Mouse (Mus musculus) erythroblast, embryonic 14.5 days (primary cell): ENCODE results near the gene Knop1. TPM values are rescaled to one million over a fixed set of nuclear protein-coding genes. Genes with fewer than 3 reads are reported as not detected.

Experiments
- H3K27me3 ChIP-seq: 2 replicates; pipeline ENCODE4 v1.6.1; 2012; ENCODE audit warnings: inconsistent platforms; ENCODE audit not compliant: control insufficient read depth
- H3K36me3 ChIP-seq: 2 replicates; pipeline ENCODE4 v1.6.1; 2012; ENCODE audit warnings: mild to moderate bottlenecking, inconsistent platforms; ENCODE audit not compliant: control insufficient read depth
- H3K4me1 ChIP-seq: 2 replicates; pipeline ENCODE4 v1.6.1; 2012; ENCODE audit warnings: inconsistent platforms; ENCODE audit not compliant: control insufficient read depth
- H3K4me3 ChIP-seq: replicated peaks from 2 replicates; pipeline ENCODE3; 2012; ENCODE audit warnings: moderate library complexity, mild to moderate bottlenecking, inconsistent platforms
- H3K9me3 ChIP-seq: 2 replicates; pipeline ENCODE4 v1.6.1; 2012; ENCODE audit warnings: low read length, inconsistent platforms, mixed read lengths; ENCODE audit not compliant: control insufficient read depth
- GATA1 ChIP-seq: IDR thresholded peaks from 2 replicates; pipeline ENCODE4 v1.6.1; 2012; ENCODE audit warnings: low read length, inconsistent platforms, mixed read lengths
- TAL1 ChIP-seq: IDR thresholded peaks from 3 replicates; pipeline ENCODE4 v1.6.1; 2012; ENCODE audit warnings: low read length, inconsistent platforms, mixed read lengths
- polyA plus RNA-seq: library from polyadenylated mRNA; stranded (reverse); fragments of >175 nt; gene quantifications from 2 replicates; pipeline ENCODE4 v1.2.3, GENCODE M21; 2012

Gene Knop1
- polyA plus RNA-seq: 0.68 and 1.1 TPM in 2 replicates

GRCm38 (mm10) chr7:118855877-118856304 is at the start of gene Knop1:
Gene Knop1, minus strand, starts transcription at chr7:118856254.
- Histone ChIP-seq H3K9me3 (no peaks in the 10 kb centered on the region), H3K4me1 (peaks cover 29% of the 10 kb centered on the region), H3K36me3 (peaks cover 26% of the 10 kb centered on the region), H3K4me3 (peak within 1 kb of the TSS; percentile 82), H3K27me3 (no peaks in the 10 kb centered on the region)
- TF ChIP-seq TAL1: no peak

GRCm38 (mm10) chr7:118904530-118904929 is 48.5 kb upstream of the Knop1 start:
- TF ChIP-seq GATA1 (no peak), TAL1 (no peak)

GRCm38 (mm10) chr7:118903879-118904278 is 47.8 kb upstream of the Knop1 start:
- no peaks in the 10 kb centered on the region for H3K27me3 ChIP-seq
- no peaks in the 10 kb centered on the region for H3K36me3 ChIP-seq
- H3K9me3 ChIP-seq: no peaks in the 10 kb centered on the region
- no peaks in the 10 kb centered on the region; the same call in 1 of the 2 replicates for H3K4me1 ChIP-seq
- H3K4me3 ChIP-seq: no peak overlapping the region
- TF ChIP-seq TAL1: no peak
- TF ChIP-seq GATA1: no peak

More at GRCm38 (mm10) chr7:118904530-118904929, 48.5 kb upstream of the Knop1 start:
- Histone ChIP-seq H3K36me3 (no peaks in the 10 kb centered on the region), H3K4me3 (no peak overlapping the region), H3K9me3 (no peaks in the 10 kb centered on the region), H3K27me3 (no peaks in the 10 kb centered on the region), H3K4me1 (no peaks in the 10 kb centered on the region; the same call in 1 of the 2 replicates)

GRCm38 (mm10) chr7:118902944-118903343 is 46.9 kb upstream of the Knop1 start:
- TF ChIP-seq TAL1 (no peak), GATA1 (no peak)
- no peaks in the 10 kb centered on the region for H3K9me3 ChIP-seq
- H3K36me3 ChIP-seq: no peaks in the 10 kb centered on the region
- no peaks in the 10 kb centered on the region for H3K27me3 ChIP-seq
- H3K4me3 ChIP-seq: no peak overlapping the region
- H3K4me1 ChIP-seq: no peaks in the 10 kb centered on the region; the same call in 1 of the 2 replicates

- Histone ChIP-seq H3K36me3 (no peaks in the 10 kb centered on the region), H3K27me3 (no peaks in the 10 kb centered on the region), H3K9me3 (no peaks in the 10 kb centered on the region), H3K4me1 (no peaks in the 10 kb centered on the region), H3K4me3 (no peak overlapping the region)
- TF ChIP-seq TAL1 (no peak), GATA1 (no peak)
These were observed 44.0 kb upstream of the Knop1 start for GRCm38 (mm10) chr7:118900090-118900489.

- no peaks in the 10 kb centered on the region for H3K4me1 ChIP-seq
- H3K9me3 ChIP-seq: no peaks in the 10 kb centered on the region
- no peak overlapping the region for H3K4me3 ChIP-seq
- no peak for TF ChIP-seq GATA1
- no peak for TF ChIP-seq TAL1
- no peaks in the 10 kb centered on the region for H3K27me3 ChIP-seq
- H3K36me3 ChIP-seq: no peaks in the 10 kb centered on the region
These were observed 42.0 kb upstream of the Knop1 start for GRCm38 (mm10) chr7:118898063-118898462.

GRCm38 (mm10) chr7:118895469-118896450 is 39.7 kb upstream of the Knop1 start:
- TF ChIP-seq TAL1: no peak
- TF ChIP-seq GATA1: no peak
- Histone ChIP-seq H3K4me3 (no peak overlapping the region), H3K4me1 (no peaks in the 10 kb centered on the region), H3K27me3 (no peaks in the 10 kb centered on the region), H3K36me3 (no peaks in the 10 kb centered on the region), H3K9me3 (no peaks in the 10 kb centered on the region)

- Histone ChIP-seq H3K9me3 (no peaks in the 10 kb centered on the region), H3K4me1 (no peaks in the 10 kb centered on the region), H3K36me3 (no peaks in the 10 kb centered on the region), H3K27me3 (no peaks in the 10 kb centered on the region), H3K4me3 (no peak overlapping the region)
- no peak for TF ChIP-seq TAL1
- TF ChIP-seq GATA1: no peak
These were observed 33.1 kb upstream of the Knop1 start for GRCm38 (mm10) chr7:118889046-118889680.
